Mouse (Mus musculus): ENCODE data around the gene Abhd17c.

The Abhd17c gene

GRCm38 (mm10) chr7:84119216-84120105 lies 32.2 kb downstream of the Abhd17c start:
- peak; percentile 40 to 50 for DNase-seq (ENCODE audit: low spot score in 2 of 2)

GRCm38 (mm10) chr7:84117543-84118122 lies 34.1 kb downstream of the Abhd17c start:
- no peak for DNase-seq (ENCODE audit: low spot score in 2 of 2)

GRCm38 (mm10) chr7:84116621-84117542 lies 34.8 kb downstream of the Abhd17c start:
- DNase-seq (ENCODE audit: low spot score in 2 of 2) = no peak

GRCm38 (mm10) chr7:84115385-84115784 lies 36.3 kb downstream of the Abhd17c start:
- DNase-seq (ENCODE audit: low spot score in 2 of 2) = peak; percentile 24 to 35

GRCm38 (mm10) chr7:84114775-84115174 lies 36.9 kb downstream of the Abhd17c start:
- no peak for DNase-seq (ENCODE audit: low spot score in 2 of 2)

GRCm38 (mm10) chr7:84113035-84113390 lies 38.7 kb downstream of the Abhd17c start:
- DNase-seq (ENCODE audit: low spot score in 2 of 2) = no peak

GRCm38 (mm10) chr7:84112351-84113034 lies 39.2 kb downstream of the Abhd17c start:
- DNase-seq (ENCODE audit: low spot score in 2 of 2) = no peak

GRCm38 (mm10) chr7:84111716-84112350 lies 39.9 kb downstream of the Abhd17c start:
- DNase-seq (ENCODE audit: low spot score in 2 of 2) = no peak

GRCm38 (mm10) chr7:84106942-84107341 lies 44.8 kb downstream of the Abhd17c start:
- DNase-seq (ENCODE audit: low spot score in 2 of 2) = no peak

GRCm38 (mm10) chr7:84102589-84102988 lies 49.1 kb downstream of the Abhd17c start:
- no peak for DNase-seq (ENCODE audit: low spot score in 2 of 2)

GRCm38 (mm10) chr7:84100672-84101071 lies 51.0 kb downstream of the Abhd17c start:
- DNase-seq (ENCODE audit: low spot score in 2 of 2) = no peak

- no peak for DNase-seq (ENCODE audit: low spot score in 2 of 2)
Observed at GRCm38 (mm10) chr7:84098098-84098497, 53.6 kb downstream of the Abhd17c start.

GRCm38 (mm10) chr7:84096501-84096900 lies 55.2 kb downstream of the Abhd17c start:
- no peak for DNase-seq (ENCODE audit: low spot score in 2 of 2)

GRCm38 (mm10) chr7:84090793-84091192 lies 60.9 kb downstream of the Abhd17c start:
- DNase-seq (ENCODE audit: low spot score in 2 of 2) = no peak

GRCm38 (mm10) chr7:84089777-84090176 lies 61.9 kb downstream of the Abhd17c start:
- DNase-seq (ENCODE audit: low spot score in 2 of 2) = no peak

- DNase-seq (ENCODE audit: low spot score in 2 of 2) = peak; percentile 55 to 59
Observed at GRCm38 (mm10) chr7:84088971-84089370, 62.7 kb downstream of the Abhd17c start.

GRCm38 (mm10) chr7:84088191-84088590 lies 63.5 kb downstream of the Abhd17c start:
- DNase-seq (ENCODE audit: low spot score in 2 of 2) = no peak

- peak; percentile 25 to 43 for DNase-seq (ENCODE audit: low spot score in 2 of 2)
Observed at GRCm38 (mm10) chr7:84086039-84086829, 65.5 kb downstream of the Abhd17c start, which contains the start of gene Cemip. TSS of gene Cemip (minus strand) at chr7:84086502.

- peak; percentile 8 to 15 for DNase-seq (ENCODE audit: low spot score in 2 of 2)
Observed at GRCm38 (mm10) chr7:84085049-84085945, 66.4 kb downstream of the Abhd17c start.

Measured in spleen, postnatal 36 days (tissue).